Mouse (Mus musculus) NIH3T3 (cell line): ENCODE results near the gene Dcn.

Experiments used
- DNase-seq: peaks from one replicate; pipeline ENCODE4 v3.0.0-alpha.2; 2012; ENCODE audit warnings: low read depth

Dcn gene

DNA sequence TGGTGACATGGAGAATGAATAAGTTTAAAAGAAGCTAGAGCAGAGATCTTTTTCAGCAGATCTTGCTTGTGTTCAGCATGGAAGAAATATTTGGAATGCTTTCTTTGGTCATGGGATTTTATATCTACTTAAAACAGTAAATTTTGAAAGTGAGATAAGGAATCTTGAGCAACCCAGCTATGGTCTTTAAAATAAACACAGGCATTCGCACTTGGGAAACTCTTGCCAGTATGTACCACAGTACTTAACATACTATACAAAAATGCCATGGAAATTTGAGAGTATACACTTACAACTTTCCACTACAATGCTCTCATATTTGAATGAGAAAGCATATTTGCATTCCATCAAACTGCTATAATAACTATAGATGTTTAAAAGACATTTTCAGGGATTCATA lies 68.3 kb downstream of the Dcn start:
- peak; percentile 71 for DNase-seq

DNA sequence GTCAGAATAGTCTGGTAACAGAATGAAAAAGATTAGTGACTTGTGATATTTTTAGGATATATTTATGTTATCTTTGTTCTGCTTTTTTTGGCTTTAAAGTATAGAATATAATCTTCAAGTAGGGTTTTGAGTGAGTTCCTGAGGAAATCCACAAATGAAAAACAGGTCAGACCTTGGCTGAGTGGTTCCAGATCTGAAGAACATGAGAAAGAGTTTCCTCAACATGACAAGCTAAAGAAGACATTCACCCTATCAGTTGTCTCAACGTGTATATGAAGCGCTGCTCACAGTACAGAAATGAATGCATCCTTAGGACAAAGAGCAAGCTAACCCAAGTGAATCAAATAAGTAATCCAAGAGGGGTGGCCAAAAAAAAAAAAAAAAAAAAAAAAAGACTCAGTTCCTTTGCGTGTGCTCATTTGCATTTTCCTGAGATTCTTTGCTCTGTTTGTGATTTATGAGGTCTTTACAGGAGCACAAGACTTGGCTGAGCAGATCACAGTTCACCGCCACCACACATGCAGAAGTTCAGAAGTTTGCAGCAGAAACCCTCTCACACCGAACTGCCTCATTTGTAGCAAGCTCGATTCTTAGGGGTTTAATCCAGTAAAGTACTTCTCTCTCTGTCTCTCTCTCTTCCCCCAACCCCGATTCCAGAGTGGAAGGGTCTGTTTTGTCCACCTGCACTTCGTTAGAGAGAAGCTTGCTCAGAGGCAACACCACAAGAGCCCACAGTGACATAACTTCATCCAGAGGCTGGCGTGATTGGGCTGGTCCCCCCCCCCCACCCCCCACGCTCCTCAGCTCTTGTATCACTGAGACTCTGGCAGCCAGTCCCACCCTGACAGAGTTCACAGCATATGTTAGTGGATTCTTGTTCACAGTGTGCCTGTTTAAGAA lies 85.8 kb downstream of the Dcn start, which contains the start of gene Lum:
TSS of gene Lum (plus strand) at position 172 of the 900 bp plus-strand sequence.
- DNase-seq = peak; percentile 76

DNA sequence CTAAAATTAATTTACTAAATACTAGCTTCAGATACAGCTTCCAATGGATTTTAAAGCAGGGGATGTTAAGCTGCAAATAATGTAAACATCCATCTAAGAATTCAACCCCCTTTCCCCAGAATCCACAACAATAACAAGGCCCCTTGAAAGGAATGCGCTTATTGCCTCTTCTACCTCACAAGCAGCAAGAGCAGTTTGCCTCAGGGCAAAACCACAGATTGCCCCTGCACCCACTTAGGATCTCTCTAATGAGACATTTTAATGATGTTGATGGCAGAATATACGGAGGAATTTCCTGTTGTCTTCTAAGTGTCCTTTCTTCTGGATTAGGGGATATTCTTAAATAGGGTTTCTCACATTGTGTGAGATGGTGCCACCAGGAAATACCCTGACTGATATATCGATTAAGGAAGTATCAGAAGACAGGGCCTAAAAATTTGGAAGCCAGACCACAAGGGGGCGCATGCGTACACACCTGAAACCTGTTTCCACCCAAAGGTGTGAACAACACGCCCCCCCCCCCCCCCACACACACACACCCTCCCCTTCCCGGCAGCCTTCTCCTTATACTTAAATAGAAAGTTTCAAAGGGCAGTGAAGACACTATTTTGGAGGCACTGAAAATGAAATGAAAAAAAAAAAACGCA lies 88.2 kb downstream of the Dcn start:
- DNase-seq = no peak
